Mouse (Mus musculus): Measurements from ENCODE around the gene Olfr224.
"Not testable (repeated sequence)": the region's sequence is repeated elsewhere in the genome, so short reads cannot be mapped to it uniquely, and the experiment has no call there.

Gene Olfr224

GRCm38 (mm10) chr11:58570405-58570804, at the start of gene Olfr224:
TSS of gene Olfr224 (minus strand) at chr11:58570553.
- no peak for DNase-seq (ENCODE audit: low spot score)

GRCm38 (mm10) chr11:58618793-58619192, 48.4 kb upstream of the Olfr224 start:
- no peak for DNase-seq (ENCODE audit: low spot score)

GRCm38 (mm10) chr11:58618369-58618768, 48.0 kb upstream of the Olfr224 start:
- no peak for DNase-seq (ENCODE audit: low spot score)

- DNase-seq (ENCODE audit: low spot score), result no peak
Observed at GRCm38 (mm10) chr11:58615975-58616374, 45.6 kb upstream of the Olfr224 start, which contains the start of gene 2210407C18Rik. TSS of gene 2210407C18Rik (minus strand) at chr11:58616075.

GRCm38 (mm10) chr11:58614526-58614925, 44.2 kb upstream of the Olfr224 start:
- no peak for DNase-seq (ENCODE audit: low spot score)

GRCm38 (mm10) chr11:58613359-58613758, 43.0 kb upstream of the Olfr224 start:
- DNase-seq (ENCODE audit: low spot score), result no peak

- DNase-seq (ENCODE audit: low spot score), result no peak
Observed at GRCm38 (mm10) chr11:58607030-58607429, 36.7 kb upstream of the Olfr224 start.

- no peak for DNase-seq (ENCODE audit: low spot score)
Observed at GRCm38 (mm10) chr11:58606177-58606919, 36.0 kb upstream of the Olfr224 start.

- no peak for DNase-seq (ENCODE audit: low spot score)
Observed at GRCm38 (mm10) chr11:58605228-58605627, 34.9 kb upstream of the Olfr224 start.

GRCm38 (mm10) chr11:58604688-58605087, 34.3 kb upstream of the Olfr224 start:
- no peak for DNase-seq (ENCODE audit: low spot score)

- no peak for DNase-seq (ENCODE audit: low spot score)
Observed at GRCm38 (mm10) chr11:58602800-58603560, 32.6 kb upstream of the Olfr224 start.

- no peak for DNase-seq (ENCODE audit: low spot score)
Observed at GRCm38 (mm10) chr11:58602062-58602461, 31.7 kb upstream of the Olfr224 start.

GRCm38 (mm10) chr11:58597837-58598236, 27.5 kb upstream of the Olfr224 start:
- DNase-seq (ENCODE audit: low spot score), result no peak

- no peak for DNase-seq (ENCODE audit: low spot score)
Observed at GRCm38 (mm10) chr11:58594814-58595213, 24.5 kb upstream of the Olfr224 start, which contains the start of gene Olfr324. TSS of gene Olfr324 (plus strand) at chr11:58595114.

- DNase-seq (ENCODE audit: low spot score), result no peak
Observed at GRCm38 (mm10) chr11:58588620-58589250, 18.4 kb upstream of the Olfr224 start.

GRCm38 (mm10) chr11:58587898-58588348, 17.6 kb upstream of the Olfr224 start:
- peak; percentile 27 for DNase-seq (ENCODE audit: low spot score)

GRCm38 (mm10) chr11:58578636-58579035, 8.3 kb upstream of the Olfr224 start:
- no peak for DNase-seq (ENCODE audit: low spot score)

GRCm38 (mm10) chr11:58577430-58577829, 7.1 kb upstream of the Olfr224 start, which contains the start of gene Olfr325:
TSS of gene Olfr325 (plus strand) at chr11:58577730.
- no peak for DNase-seq (ENCODE audit: low spot score)

- no peak for DNase-seq (ENCODE audit: low spot score)
Observed at GRCm38 (mm10) chr11:58555536-58555935, 14.8 kb downstream of the Olfr224 start, which contains the start of gene Olfr328. TSS of gene Olfr328 (minus strand) at chr11:58555636.

GRCm38 (mm10) chr11:58546322-58546721, 24.0 kb downstream of the Olfr224 start, which contains the start of gene Olfr329-ps:
TSS of gene Olfr329-ps (minus strand) at chr11:58546422.
- no peak for DNase-seq (ENCODE audit: low spot score)

- not testable (repeated sequence) for DNase-seq (ENCODE audit: low spot score)
Observed at GRCm38 (mm10) chr11:58534736-58535135, 35.6 kb downstream of the Olfr224 start, which contains the start of gene Olfr330. TSS of gene Olfr330 (minus strand) at chr11:58534836.

- DNase-seq (ENCODE audit: low spot score), result peak; percentile 9
Observed at GRCm38 (mm10) chr11:58519756-58520155, 50.6 kb downstream of the Olfr224 start.

Data from T-cell, adult 2 months (primary cell).